8 mouse cellular contexts compared by ENCODE assay signal in the genomic region with DNA sequence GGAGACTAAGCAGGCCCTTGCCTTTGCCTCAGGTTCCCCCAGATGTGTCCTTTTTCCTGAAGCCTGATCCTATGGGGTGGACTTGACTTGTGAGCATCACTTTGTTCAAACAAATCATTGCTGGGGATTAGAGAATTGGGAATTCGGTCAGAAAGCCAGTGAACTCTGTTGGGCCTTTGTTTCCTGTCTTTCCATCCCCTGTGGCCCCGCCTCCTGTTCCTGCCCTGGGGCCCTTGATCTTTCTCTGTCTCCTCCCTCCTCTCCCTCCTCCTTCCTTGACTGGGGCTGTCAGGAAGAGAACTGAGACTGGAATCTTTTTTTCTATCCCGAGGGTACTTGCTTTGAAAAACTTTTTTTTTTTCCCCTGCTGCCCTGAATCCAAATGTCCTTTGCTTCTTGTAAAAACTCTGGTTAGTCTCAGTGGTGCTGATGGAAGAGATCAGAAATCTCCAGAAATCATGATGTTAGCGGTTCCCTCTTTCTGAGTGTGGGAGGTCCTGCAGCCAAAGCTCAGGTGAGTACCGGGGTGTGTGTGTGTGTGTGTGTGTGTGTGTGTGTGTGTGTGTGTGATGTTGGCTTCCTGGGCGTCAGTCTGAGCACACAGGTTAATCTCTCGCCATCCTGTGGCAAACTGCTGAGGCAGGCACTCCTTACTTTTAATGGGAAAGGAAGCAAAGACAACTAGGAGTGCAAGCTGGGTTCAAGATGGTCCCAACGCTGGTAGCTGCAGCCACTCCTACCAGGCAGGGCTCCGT.
A peak's percentile ranks its signal among the peaks of the same experiment; 100 is the strongest.
DNase-seq lines count a peak whose midpoint lies in the region; ATAC-seq lines count a peak whose summit lies in the region.

No protein-coding gene starts in this region.

- no peaks in the 10 kb centered on the region for H3K36me3 ChIP-seq in limb, embryonic 11.5 days (ENCODE audit: control insufficient read depth, insufficient read depth, low read length)

- peak; percentile 54 for DNase-seq in retina, postnatal 1 day
- no peak for DNase-seq in retina, embryonic 14.5 days (ENCODE audit: low spot score)
- DNase-seq in heart, postnatal 14 days: peak; percentile 30 to 31
- DNase-seq in limb, embryonic 11.5 days (ENCODE audit: low spot score): peak; percentile 58
- no peak for DNase-seq in right cerebral cortex, postnatal 10 days (ENCODE audit: low spot score in 2 of 2)
- DNase-seq in thymus, postnatal 0 days (ENCODE audit: low spot score): no peak
- DNase-seq in cerebellum, adult 11-12 months: no peak
- DNase-seq in ovary, postnatal 14 days (ENCODE audit: low spot score): no peak

- no peak overlapping the region for H3K4me3 ChIP-seq in limb, embryonic 11.5 days (ENCODE audit: low read depth, low read length)

- peaks cover 4% of the 10 kb centered on the region; the same call in 1 of the 2 replicates for H3K4me1 ChIP-seq in limb, embryonic 11.5 days (ENCODE audit: control insufficient read depth, insufficient read depth, low read length)

- 0 out of 2 replicates have a peak overlapping the region, but pooled peaks have one; percentile 12 for H3K9ac ChIP-seq in limb, embryonic 11.5 days (ENCODE audit: low read length)

- ATAC-seq in limb, embryonic 11.5 days (ENCODE audit: insufficient number of reproducible peaks, low FRiP score, low TSS enrichment, low read depth): no peak

- WGBS in limb, embryonic 11.5 days: 13% methylated on average over 9 of the region's 9 CpGs

- H3K9me3 ChIP-seq in limb, embryonic 11.5 days (ENCODE audit: control insufficient read depth, low read length): no peaks in the 10 kb centered on the region

- H3K27me3 ChIP-seq in limb, embryonic 11.5 days (ENCODE audit: control insufficient read depth, insufficient read depth, low read length): no peaks in the 10 kb centered on the region

- no peak overlapping the region for H3K27ac ChIP-seq in limb, embryonic 11.5 days (replicated peaks; ENCODE audit: low read depth, low read length)

- intact Hi-C loops in heart, postnatal 14 days (cut with DNase I): loop anchor here (5.0 kb wide), 1 partner anchor 95 kb away; no protein-coding TSS in a partner anchor

- H3K4me2 ChIP-seq in limb, embryonic 11.5 days (ENCODE audit: low read depth, severe bottlenecking): no peak overlapping the region

Comparison
In these comparisons a context has a peak if more than half of its experiments do, and no peak if none do; other contexts are left out.
1. DNase-seq: peak in retina, postnatal 1 day (single experiment), heart, postnatal 14 days (2 of 2) and limb, embryonic 11.5 days (single experiment); none in retina, embryonic 14.5 days (single experiment), right cerebral cortex, postnatal 10 days (0 of 2), thymus, postnatal 0 days (single experiment), cerebellum, adult 11-12 months (single experiment) and ovary, postnatal 14 days (single experiment).